Mouse (Mus musculus) stomach, postnatal 0 days (tissue): ENCODE measurements around the gene Nhs. TPM values are rescaled to one million over a fixed set of nuclear protein-coding genes. Genes with fewer than 3 reads are reported as not detected.

ENCODE experiments used
- ATAC-seq: fragments of 200-750 bp; cut with Nextera tagmentation; 2 replicates; pipeline ENCODE4 v1.8.0; 2017; ENCODE audit not compliant: low FRiP score, low TSS enrichment
- DNase-seq: peaks from one replicate; pipeline ENCODE4 v3.0.0-alpha.2; 2016; ENCODE audit warnings: low spot score
- H3K27ac ChIP-seq: fragments of 300-500 bp; sonication (generic); replicated peaks from 2 replicates; pipeline ENCODE4 v1.5.1; 2014; ENCODE audit warnings: mild to moderate bottlenecking, control low read depth
- H3K27me3 ChIP-seq: fragments of 300-500 bp; sonication (generic); 2 replicates; pipeline ENCODE4 v1.6.1; 2014; ENCODE audit warnings: low read length; ENCODE audit not compliant: control insufficient read depth, insufficient read depth
- H3K36me3 ChIP-seq: fragments of 300-500 bp; sonication (generic); 2 replicates; pipeline ENCODE4 v1.6.1; 2014; ENCODE audit warnings: low read length, mixed read lengths; ENCODE audit not compliant: control insufficient read depth, insufficient read depth
- H3K4me1 ChIP-seq: fragments of 300-500 bp; sonication (generic); replicated peaks from 2 replicates; pipeline ENCODE4 v1.6.1; 2014; ENCODE audit warnings: antibody characterized with exemption; ENCODE audit not compliant: control insufficient read depth, insufficient read depth
- H3K4me2 ChIP-seq: fragments of 300-500 bp; sonication (generic); replicated peaks from 2 replicates; pipeline ENCODE4 v1.6.1; 2014; ENCODE audit warnings: low read depth, mild to moderate bottlenecking, control low read depth, moderate library complexity
- H3K4me3 ChIP-seq: fragments of 300-500 bp; sonication (generic); 2 replicates; pipeline ENCODE4 v1.5.1; 2014; ENCODE audit warnings: low read depth, low read length, control low read depth
- H3K9ac ChIP-seq: fragments of 300-500 bp; sonication (generic); 2 replicates; pipeline ENCODE4 v1.6.1; 2014; ENCODE audit warnings: mild to moderate bottlenecking, low read length, control low read depth, mixed read lengths
- H3K9me3 ChIP-seq: fragments of 300-500 bp; sonication (generic); 2 replicates; pipeline ENCODE4 v1.6.1; 2016; ENCODE audit warnings: low read length; ENCODE audit not compliant: control insufficient read depth
- CTCF ChIP-seq: IDR thresholded peaks from 2 replicates; pipeline ENCODE4 v1.5.1; 2016; ENCODE audit warnings: antibody characterized with exemption, low read depth, mild to moderate bottlenecking, moderate library complexity
- EP300 ChIP-seq: optimal IDR thresholded peaks from 2 replicates; pipeline ENCODE3; 2016; ENCODE audit warnings: antibody characterized with exemption
- WGBS: fragments of 180-500 bp; shearing (Covaris S2); extraction: QIAGEN DNeasy Blood & Tissue Kit; methylation state at CpG from one replicate; pipeline ENCODE4 v1.1.7; 2014; 5-methylcytosine and 5-hydroxymethylcytosine counted together
- polyA plus RNA-seq: library from polyadenylated mRNA; unstranded; fragments of >200 nt; fragmentation: Nextera tagmentation; extraction: Ambion mirVana; gene quantifications from 2 replicates; pipeline ENCODE4 v1.2.1, GENCODE M21; 2015

Nhs gene
- polyA plus RNA-seq, 1 experiment from 2014 or later = 0.57 TPM

- DNase-seq (peak; percentile 17), ATAC-seq (no peak)
- no peaks in the 10 kb centered on the region for H3K9me3 ChIP-seq
- H3K36me3 ChIP-seq = no peaks in the 10 kb centered on the region
- H3K4me2 ChIP-seq = no peak overlapping the region
- H3K9ac ChIP-seq = no peak overlapping the region
- no peak for TF ChIP-seq CTCF
- TF ChIP-seq EP300 = no peak
- H3K4me1 ChIP-seq = no peaks in the 10 kb centered on the region
- WGBS = 20% methylated on average over 4 of the region's 4 CpGs
- H3K27me3 ChIP-seq = no peaks in the 10 kb centered on the region
- H3K27ac ChIP-seq = no peak overlapping the region
- no peak overlapping the region for H3K4me3 ChIP-seq
These were observed 198.4 kb downstream of the Nhs start for GRCm38 (mm10) chrX:161961176-161961575.

DNA sequence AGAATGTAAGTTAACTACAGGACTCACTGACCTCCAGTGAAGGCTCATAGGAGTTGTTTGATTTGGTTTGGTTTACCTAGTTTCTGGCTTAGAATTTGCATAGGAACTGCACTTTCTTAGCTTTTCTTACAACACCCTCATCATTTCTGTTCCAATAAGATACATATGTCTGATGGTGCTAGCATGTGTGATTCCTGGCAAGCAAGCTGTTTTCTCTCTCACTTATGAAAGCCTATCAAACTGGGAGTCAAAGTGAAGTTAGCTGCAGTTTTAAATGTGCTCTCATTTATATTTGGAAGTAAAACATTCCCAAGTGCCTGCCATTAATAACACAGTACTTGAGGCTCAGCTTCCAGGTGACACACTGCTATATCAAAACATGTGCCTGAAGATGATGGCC, 207.2 kb downstream of the Nhs start:
- Histone ChIP-seq H3K4me2 (no peak overlapping the region), H3K27ac (no peak overlapping the region), H3K4me3 (no peak overlapping the region), H3K4me1 (no peaks in the 10 kb centered on the region), H3K9ac (no peak overlapping the region), H3K27me3 (no peaks in the 10 kb centered on the region), H3K36me3 (no peaks in the 10 kb centered on the region), H3K9me3 (no peaks in the 10 kb centered on the region)
- DNase-seq = no peak
- ATAC-seq = no peak
- TF ChIP-seq EP300 (no peak), CTCF (no peak)

GRCm38 (mm10) chrX:161943098-161943680, 216.3 kb downstream of the Nhs start:
- H3K9ac ChIP-seq = no peak overlapping the region
- no peak for DNase-seq
- 32% methylated on average over 4 of the region's 4 CpGs for WGBS

DNA sequence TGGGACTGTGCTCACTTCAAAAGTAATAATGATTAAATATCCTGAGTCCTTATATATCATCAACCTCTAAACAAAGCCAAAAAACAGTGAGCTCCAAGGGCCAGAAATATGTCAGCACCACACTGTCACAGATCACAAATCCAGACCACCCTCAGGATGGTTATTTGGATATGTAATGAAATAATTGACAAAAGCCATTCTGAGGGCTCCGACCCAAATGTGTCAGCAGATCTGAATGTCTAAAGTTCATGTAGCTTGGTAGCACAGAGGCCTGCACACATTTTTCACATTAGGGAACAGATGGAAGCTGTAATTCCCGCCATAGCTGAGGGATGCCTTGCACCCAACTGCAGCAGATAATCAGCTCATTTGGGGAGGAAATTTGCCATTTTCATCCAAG, 218.8 kb downstream of the Nhs start:
- Histone ChIP-seq H3K4me2 (no peak overlapping the region), H3K4me3 (no peak overlapping the region), H3K36me3 (no peaks in the 10 kb centered on the region), H3K9me3 (no peaks in the 10 kb centered on the region), H3K9ac (no peak overlapping the region), H3K27me3 (no peaks in the 10 kb centered on the region), H3K4me1 (no peaks in the 10 kb centered on the region), H3K27ac (no peak overlapping the region)
- ATAC-seq (no peak), DNase-seq (no peak)
- TF ChIP-seq CTCF = no peak
- TF ChIP-seq EP300 = no peak
- WGBS = 46% methylated on average over 2 of the region's 2 CpGs

More at GRCm38 (mm10) chrX:161943098-161943680, 216.3 kb downstream of the Nhs start:
- H3K4me2 ChIP-seq = no peak overlapping the region
- H3K9me3 ChIP-seq = no peaks in the 10 kb centered on the region
- H3K27ac ChIP-seq = no peak overlapping the region
- no peak for ATAC-seq
- TF ChIP-seq EP300 = no peak
- TF ChIP-seq CTCF = no peak
- no peaks in the 10 kb centered on the region for H3K27me3 ChIP-seq
- H3K4me1 ChIP-seq = no peaks in the 10 kb centered on the region
- H3K36me3 ChIP-seq = no peaks in the 10 kb centered on the region
- H3K4me3 ChIP-seq = no peak overlapping the region

DNA sequence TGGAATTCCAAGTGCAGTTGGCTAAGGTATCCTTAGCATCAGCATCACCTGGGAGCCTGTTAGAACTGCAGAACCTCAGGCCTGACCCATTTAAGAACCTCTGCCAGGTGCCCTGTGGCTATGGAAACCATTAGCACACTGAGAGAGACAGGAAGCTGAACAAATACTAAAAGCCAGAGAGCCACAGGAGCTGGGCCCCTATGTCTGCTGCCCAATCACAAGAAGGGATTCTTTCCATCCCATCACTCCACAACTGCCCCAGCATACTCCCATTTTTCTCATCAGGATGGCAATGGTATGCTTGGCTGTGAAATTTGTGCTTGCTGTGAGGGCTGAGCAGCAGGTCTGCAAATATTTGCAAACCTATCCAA, 232.9 kb downstream of the Nhs start:
- no peaks in the 10 kb centered on the region for H3K9me3 ChIP-seq
- no peak overlapping the region for H3K4me2 ChIP-seq
- H3K27ac ChIP-seq = no peak overlapping the region
- H3K9ac ChIP-seq = no peak overlapping the region
- DNase-seq = no peak
- H3K36me3 ChIP-seq = no peaks in the 10 kb centered on the region
- H3K4me3 ChIP-seq = no peak overlapping the region
- no peaks in the 10 kb centered on the region for H3K27me3 ChIP-seq
- TF ChIP-seq EP300 (no peak), CTCF (no peak)
- H3K4me1 ChIP-seq = no peaks in the 10 kb centered on the region
- ATAC-seq = no peak

GRCm38 (mm10) chrX:161925973-161926682, 233.4 kb downstream of the Nhs start:
- ATAC-seq (peak; percentile 53; the same call in 1 of the 2 replicates), DNase-seq (no peak)
- Histone ChIP-seq H3K4me2 (peak overlapping the region; percentile 17; the same call in 1 of the 2 replicates), H3K9ac (no peak overlapping the region), H3K27ac (0 out of 2 replicates have a peak overlapping the region, but pooled peaks have one; percentile 4), H3K9me3 (no peaks in the 10 kb centered on the region), H3K36me3 (no peaks in the 10 kb centered on the region), H3K4me1 (no peaks in the 10 kb centered on the region), H3K4me3 (no peak overlapping the region), H3K27me3 (no peaks in the 10 kb centered on the region)
- TF ChIP-seq EP300 (no peak), CTCF (no peak)
- WGBS = 21% methylated on average over 6 of the region's 6 CpGs
